Mouse (Mus musculus) kidney, adult 2 months (tissue): ENCODE measurements around the gene Slc4a1.

Experiments
- CTCF ChIP-seq: fragments of 200-500 bp; conservative IDR thresholded peaks from 2 replicates; pipeline ENCODE4 v1.5.1; 2011; ENCODE audit warnings: low read depth, mild to moderate bottlenecking, control low read depth, low read length, moderate library complexity, mixed read lengths; ENCODE audit not compliant: insufficient read depth, insufficient read length
- POLR2A ChIP-seq: fragments of 200-500 bp; IDR thresholded peaks from one replicate; pipeline ENCODE4 v1.6.1; 2011; ENCODE audit warnings: low read depth, low read length, control low read depth

DNA sequence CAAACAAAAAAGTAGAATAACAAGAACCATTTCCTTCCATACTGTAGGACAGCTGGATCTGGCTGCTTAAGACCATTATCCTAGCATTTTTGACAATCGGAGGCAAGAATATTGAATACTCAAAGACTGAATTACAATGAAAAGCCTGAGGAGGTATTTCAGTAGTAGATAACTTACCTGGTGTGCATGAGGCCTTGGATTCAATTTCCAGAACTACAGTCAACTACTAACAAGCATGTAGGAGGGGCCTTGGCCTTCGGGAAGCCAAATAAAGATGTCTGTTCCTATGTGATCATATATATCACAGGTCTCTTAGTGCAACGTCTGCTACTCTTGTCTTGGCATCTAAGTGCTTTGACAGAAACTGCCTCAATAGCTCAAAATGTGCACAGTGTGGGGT lies 36.0 kb downstream of the Slc4a1 start:
- no peak for TF ChIP-seq CTCF
- TF ChIP-seq POLR2A, result no peak
